Mouse (Mus musculus) limb, embryonic 12.5 days (tissue): Measurements from ENCODE around the gene Nudt2. TPM values are rescaled to one million over a fixed set of nuclear protein-coding genes. Genes with fewer than 3 reads are reported as not detected.

Experiments
- ATAC-seq: fragments of 200-750 bp; cut with Nextera tagmentation; 2 replicates; pipeline ENCODE4 v1.8.0; 2017; ENCODE audit warnings: low read depth, moderate TSS enrichment; ENCODE audit not compliant: insufficient number of reproducible peaks, insufficient read depth, low FRiP score, low TSS enrichment
- H3K27ac ChIP-seq: fragments of 300-500 bp; sonication (generic); 2 replicates; pipeline ENCODE4 v1.5.1; 2016; ENCODE audit warnings: mild to moderate bottlenecking, moderate library complexity
- H3K27me3 ChIP-seq: fragments of 300-500 bp; sonication (generic); 2 replicates; pipeline ENCODE4 v1.6.1; 2016; ENCODE audit warnings: mild to moderate bottlenecking, moderate library complexity
- H3K36me3 ChIP-seq: fragments of 300-500 bp; sonication (generic); 2 replicates; pipeline ENCODE4 v1.6.1; 2016; ENCODE audit warnings: mild to moderate bottlenecking, moderate library complexity
- H3K4me1 ChIP-seq: fragments of 300-500 bp; sonication (generic); replicated peaks from 2 replicates; pipeline ENCODE4 v1.6.1; 2016
- H3K4me2 ChIP-seq: fragments of 300-500 bp; sonication (generic); 2 replicates; pipeline ENCODE4 v1.6.1; 2016; ENCODE audit warnings: mild to moderate bottlenecking, moderate library complexity
- H3K4me3 ChIP-seq: fragments of 300-500 bp; sonication (generic); replicated peaks from 2 replicates; pipeline ENCODE4 v1.5.1; 2016; ENCODE audit warnings: mild to moderate bottlenecking
- H3K9ac ChIP-seq: fragments of 300-500 bp; sonication (generic); replicated peaks from 2 replicates; pipeline ENCODE4 v1.6.1; 2016; ENCODE audit warnings: mild to moderate bottlenecking, moderate library complexity
- H3K9me3 ChIP-seq: fragments of 300-500 bp; sonication (generic); 2 replicates; pipeline ENCODE4 v1.6.1; 2016; ENCODE audit warnings: mild to moderate bottlenecking, moderate library complexity
- WGBS: fragments of 180-500 bp; shearing (Covaris S2); methylation state at CpG from one replicate; pipeline ENCODE4 v1.1.7; 2016; 5-methylcytosine and 5-hydroxymethylcytosine counted together
- polyA plus RNA-seq: library from polyadenylated mRNA; unstranded; fragments of >200 nt; fragmentation: Nextera tagmentation; extraction: Ambion mirVana; gene quantifications from 2 replicates; pipeline ENCODE4 v1.2.1, GENCODE M21; 2016

The Nudt2 gene
- polyA plus RNA-seq, 1 experiment from 2014 or later: 49.9 TPM

GRCm38 (mm10) chr4:41505131-41505551 lies 40.2 kb downstream of the Nudt2 start:
- Histone ChIP-seq H3K4me1 (peaks cover 24% of the 10 kb centered on the region), H3K36me3 (no peaks in the 10 kb centered on the region), H3K4me2 (no peak overlapping the region), H3K4me3 (no peak overlapping the region), H3K27ac (no peak overlapping the region), H3K27me3 (peaks cover 58% of the 10 kb centered on the region), H3K9me3 (no peaks in the 10 kb centered on the region), H3K9ac (no peak overlapping the region)
- WGBS: 51% methylated on average over 11 of the region's 11 CpGs
- ATAC-seq: no peak

DNA sequence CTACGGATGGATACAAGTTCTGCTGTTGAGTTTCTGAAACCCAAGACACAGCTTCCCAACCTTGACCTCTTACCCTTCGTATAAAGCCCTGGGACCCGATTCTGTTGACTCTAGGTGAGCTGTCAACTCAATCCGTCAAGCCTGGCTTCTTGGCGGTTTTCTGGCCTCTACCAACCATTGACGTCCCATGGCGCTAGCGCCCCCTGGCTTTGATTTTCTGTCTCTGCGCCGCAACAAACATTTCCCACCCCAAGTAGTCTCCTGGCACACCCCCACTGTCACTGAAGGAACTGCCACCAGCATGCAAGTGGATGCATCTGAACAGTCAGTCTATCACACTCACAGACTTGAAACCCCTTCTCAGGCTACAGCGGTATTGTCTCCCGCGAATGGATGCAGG lies 41.2 kb downstream of the Nudt2 start:
- ATAC-seq: no peak
- H3K27ac ChIP-seq: no peak overlapping the region
- H3K9ac ChIP-seq: no peak overlapping the region
- H3K36me3 ChIP-seq: no peaks in the 10 kb centered on the region
- WGBS: 9% methylated on average over 13 of the region's 13 CpGs
- H3K4me1 ChIP-seq: peaks cover 24% of the 10 kb centered on the region
- peaks cover 48% of the 10 kb centered on the region for H3K27me3 ChIP-seq
- H3K4me3 ChIP-seq: no peak overlapping the region
- peak overlapping the region; percentile 81 for H3K4me2 ChIP-seq
- H3K9me3 ChIP-seq: no peaks in the 10 kb centered on the region

DNA sequence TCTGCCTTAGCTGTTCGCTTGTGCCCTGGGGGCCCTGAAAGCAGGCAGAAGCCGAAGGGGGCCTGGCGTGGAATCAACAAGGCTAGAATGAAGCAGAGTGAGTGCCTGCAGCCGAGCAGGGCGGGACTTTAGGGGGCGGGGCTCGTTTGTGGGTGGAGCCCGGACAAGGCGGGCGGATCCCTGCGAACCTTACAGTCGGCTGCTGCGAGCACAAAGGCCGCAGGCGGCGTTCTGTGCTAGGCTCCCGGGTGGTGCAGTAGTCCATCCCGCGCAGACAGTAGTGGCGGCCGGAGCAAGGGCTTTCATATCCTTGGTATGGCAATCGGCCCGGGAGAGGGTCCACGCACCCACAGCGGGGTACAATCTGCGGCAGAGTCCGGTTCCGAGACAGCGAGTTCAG lies 42.0 kb downstream of the Nudt2 start:
- WGBS: 1% methylated on average over 29 of the region's 29 CpGs
- Histone ChIP-seq H3K36me3 (no peaks in the 10 kb centered on the region), H3K4me3 (peak overlapping the region; percentile 50), H3K4me1 (peaks cover 20% of the 10 kb centered on the region), H3K27me3 (peaks cover 40% of the 10 kb centered on the region), H3K4me2 (peak overlapping the region; percentile 81), H3K9me3 (no peaks in the 10 kb centered on the region), H3K27ac (peak overlapping the region; percentile 57), H3K9ac (peak overlapping the region; percentile 56)
- ATAC-seq: peak; percentile 73

- Histone ChIP-seq H3K27ac (peak overlapping the region; percentile 57; the same call in 1 of the 2 replicates), H3K27me3 (peaks cover 37% of the 10 kb centered on the region), H3K9ac (peak overlapping the region; percentile 56), H3K36me3 (no peaks in the 10 kb centered on the region), H3K9me3 (no peaks in the 10 kb centered on the region), H3K4me2 (peak overlapping the region; percentile 81), H3K4me3 (peak overlapping the region; percentile 50), H3K4me1 (peaks cover 14% of the 10 kb centered on the region)
- WGBS: 2% methylated on average over 22 of the region's 22 CpGs
- ATAC-seq: peak; percentile 0; the same call in 1 of the 2 replicates
Observed at GRCm38 (mm10) chr4:41507326-41507924, 42.5 kb downstream of the Nudt2 start.

- H3K27ac ChIP-seq: no peak overlapping the region
- peaks cover 35% of the 10 kb centered on the region for H3K27me3 ChIP-seq
- peaks cover 17% of the 10 kb centered on the region for H3K4me1 ChIP-seq
- H3K4me3 ChIP-seq: no peak overlapping the region
- no peak overlapping the region for H3K9ac ChIP-seq
- ATAC-seq: no peak
- peak overlapping the region; percentile 81 for H3K4me2 ChIP-seq
- H3K9me3 ChIP-seq: no peaks in the 10 kb centered on the region
- no peaks in the 10 kb centered on the region for H3K36me3 ChIP-seq
- WGBS: 46% methylated on average over 7 of the region's 7 CpGs
Observed at GRCm38 (mm10) chr4:41507998-41508397, 43.0 kb downstream of the Nudt2 start.

- peaks cover 13% of the 10 kb centered on the region for H3K4me1 ChIP-seq
- peaks cover 28% of the 10 kb centered on the region for H3K27me3 ChIP-seq
- H3K4me3 ChIP-seq: no peak overlapping the region
- peak overlapping the region; percentile 22; the same call in 1 of the 2 replicates for H3K4me2 ChIP-seq
- H3K36me3 ChIP-seq: no peaks in the 10 kb centered on the region
- no peak overlapping the region for H3K9ac ChIP-seq
- ATAC-seq: no peak
- peak overlapping the region; percentile 46; the same call in 1 of the 2 replicates for H3K27ac ChIP-seq
- 23% methylated on average over 4 of the region's 4 CpGs for WGBS
- no peaks in the 10 kb centered on the region for H3K9me3 ChIP-seq
Observed at GRCm38 (mm10) chr4:41513309-41513708, 48.4 kb downstream of the Nudt2 start.

GRCm38 (mm10) chr4:41513714-41514113 lies 48.8 kb downstream of the Nudt2 start:
- Histone ChIP-seq H3K4me1 (peaks cover 13% of the 10 kb centered on the region), H3K36me3 (no peaks in the 10 kb centered on the region), H3K27me3 (peaks cover 27% of the 10 kb centered on the region), H3K9me3 (no peaks in the 10 kb centered on the region), H3K9ac (no peak overlapping the region), H3K4me2 (peak overlapping the region; percentile 22; the same call in 1 of the 2 replicates), H3K27ac (peak overlapping the region; percentile 46; the same call in 1 of the 2 replicates), H3K4me3 (no peak overlapping the region)
- ATAC-seq: no peak
- WGBS: 3% methylated on average over 8 of the region's 8 CpGs

DNA sequence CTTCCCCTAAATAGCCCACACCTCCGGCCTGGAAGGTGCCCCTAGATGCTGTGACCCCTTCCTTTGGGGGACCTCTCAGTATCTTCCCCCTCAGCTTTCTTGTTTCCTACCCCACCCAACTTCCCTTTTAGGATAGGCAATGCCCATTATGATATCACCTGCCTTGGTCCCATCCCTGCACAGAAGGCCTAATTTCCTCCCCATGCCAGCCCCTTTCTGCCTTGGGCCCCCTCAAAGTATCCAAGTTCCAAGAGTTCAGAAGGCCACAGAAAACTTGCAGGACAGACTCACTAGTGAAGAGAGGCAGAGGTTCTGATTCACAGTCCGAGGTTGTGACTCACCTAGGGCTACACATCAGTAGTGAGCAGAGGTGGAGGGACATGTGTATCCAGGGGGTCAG lies 52.3 kb downstream of the Nudt2 start, which contains the start of gene 1110017D15Rik:
Gene 1110017D15Rik (minus strand): TSS at position 101 of the 400 bp plus-strand sequence.
- Histone ChIP-seq H3K4me3 (no peak within 1 kb of the TSS), H3K4me1 (peaks cover 16% of the 10 kb centered on the region), H3K27me3 (peaks cover 48% of the 10 kb centered on the region), H3K36me3 (no peaks in the 10 kb centered on the region), H3K4me2 (no peak within 1 kb of the TSS), H3K27ac (no peak within 1 kb of the TSS), H3K9me3 (no peaks in the 10 kb centered on the region), H3K9ac (no peak within 1 kb of the TSS)
- WGBS: 91% methylated on average over 2 of the region's 2 CpGs
- ATAC-seq: no peak

- no peak for ATAC-seq
- WGBS: 67% methylated on average over 7 of the region's 7 CpGs
- Histone ChIP-seq H3K4me3 (no peak overlapping the region), H3K36me3 (no peaks in the 10 kb centered on the region), H3K9me3 (no peaks in the 10 kb centered on the region), H3K9ac (no peak overlapping the region), H3K27me3 (peaks cover 46% of the 10 kb centered on the region), H3K4me1 (peaks cover 8% of the 10 kb centered on the region; the same call in 1 of the 2 replicates), H3K4me2 (no peak overlapping the region), H3K27ac (no peak overlapping the region)
Observed at GRCm38 (mm10) chr4:41518349-41518748, 53.4 kb downstream of the Nudt2 start.

DNA sequence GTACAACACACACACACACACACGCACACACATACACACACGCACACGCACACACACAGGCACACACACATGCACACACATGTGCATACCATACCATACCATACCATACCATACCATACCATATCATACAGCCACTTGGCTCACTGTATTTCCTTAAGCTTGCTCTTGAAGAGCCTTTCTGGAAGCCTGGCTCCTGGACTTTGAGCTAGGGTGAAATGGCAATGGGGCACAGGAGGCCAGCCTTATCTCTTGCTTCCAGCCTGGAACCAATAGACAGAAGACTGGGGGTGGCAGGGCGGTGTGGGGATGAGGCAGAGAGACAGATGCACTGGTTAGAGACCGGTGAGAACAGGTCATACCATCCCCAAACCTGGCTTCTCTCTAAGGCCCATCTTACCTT lies 54.2 kb downstream of the Nudt2 start:
- Histone ChIP-seq H3K27ac (no peak overlapping the region), H3K4me3 (no peak overlapping the region), H3K4me2 (no peak overlapping the region), H3K36me3 (no peaks in the 10 kb centered on the region), H3K9me3 (no peaks in the 10 kb centered on the region), H3K27me3 (peaks cover 54% of the 10 kb centered on the region), H3K9ac (no peak overlapping the region), H3K4me1 (0 out of 2 replicates have a peak, but pooled peaks cover 3% of the 10 kb centered on the region)
- ATAC-seq: no peak
- 96% methylated on average over 5 of the region's 5 CpGs for WGBS

- Histone ChIP-seq H3K27me3 (peaks cover 62% of the 10 kb centered on the region), H3K27ac (no peak overlapping the region), H3K36me3 (no peaks in the 10 kb centered on the region), H3K4me2 (no peak overlapping the region), H3K9ac (no peak overlapping the region), H3K4me1 (0 out of 2 replicates have a peak, but pooled peaks cover 3% of the 10 kb centered on the region), H3K9me3 (no peaks in the 10 kb centered on the region), H3K4me3 (no peak overlapping the region)
- no peak for ATAC-seq
- WGBS: 35% methylated on average over 14 of the region's 14 CpGs
Observed at GRCm38 (mm10) chr4:41520641-41521040, 55.7 kb downstream of the Nudt2 start.

- H3K9me3 ChIP-seq: no peaks in the 10 kb centered on the region
- no peak overlapping the region for H3K27ac ChIP-seq
- no peak overlapping the region for H3K9ac ChIP-seq
- no peak overlapping the region for H3K4me2 ChIP-seq
- H3K4me1 ChIP-seq: 0 out of 2 replicates have a peak, but pooled peaks cover 3% of the 10 kb centered on the region
- H3K27me3 ChIP-seq: peaks cover 73% of the 10 kb centered on the region
- ATAC-seq: no peak
- H3K36me3 ChIP-seq: no peaks in the 10 kb centered on the region
- WGBS: 84% methylated on average over 6 of the region's 6 CpGs
- H3K4me3 ChIP-seq: no peak overlapping the region
Observed at GRCm38 (mm10) chr4:41522136-41522535, 57.2 kb downstream of the Nudt2 start.
